Mouse (Mus musculus) thymus, postnatal 4 days (tissue): ENCODE data around the gene Shroom3.
"Not testable (repeated sequence)": the region's sequence is repeated elsewhere in the genome, so short reads cannot be mapped to it uniquely, and the experiment has no call there.

Source experiments
- DNase-seq: peaks from one replicate; pipeline ENCODE4 v3.0.0; 2021

The Shroom3 gene

GRCm38 (mm10) chr5:92900470-92900869 is 217.2 kb downstream of the Shroom3 start:
- no peak for DNase-seq

GRCm38 (mm10) chr5:92901870-92902269 is 218.6 kb downstream of the Shroom3 start:
- DNase-seq, result no peak

GRCm38 (mm10) chr5:92905146-92905545 is 221.9 kb downstream of the Shroom3 start:
- no peak for DNase-seq

GRCm38 (mm10) chr5:92905594-92906008 is 222.4 kb downstream of the Shroom3 start:
- no peak for DNase-seq

GRCm38 (mm10) chr5:92908227-92908626 is 225.0 kb downstream of the Shroom3 start:
- DNase-seq, result no peak

GRCm38 (mm10) chr5:92910838-92911237 is 227.6 kb downstream of the Shroom3 start:
- DNase-seq, result no peak

GRCm38 (mm10) chr5:92915421-92915820 is 232.2 kb downstream of the Shroom3 start:
- DNase-seq, result no peak

GRCm38 (mm10) chr5:92917755-92918154 is 234.5 kb downstream of the Shroom3 start:
- no peak for DNase-seq

GRCm38 (mm10) chr5:92918170-92918569 is 234.9 kb downstream of the Shroom3 start:
- DNase-seq, result no peak

- DNase-seq, result no peak
These were observed 235.6 kb downstream of the Shroom3 start for GRCm38 (mm10) chr5:92918866-92919265.

GRCm38 (mm10) chr5:92919390-92919789 is 236.2 kb downstream of the Shroom3 start:
- DNase-seq, result no peak

GRCm38 (mm10) chr5:92920984-92921383 is 237.7 kb downstream of the Shroom3 start:
- no peak for DNase-seq

GRCm38 (mm10) chr5:92921728-92922127 is 238.5 kb downstream of the Shroom3 start:
- no peak for DNase-seq

GRCm38 (mm10) chr5:92922981-92923380 is 239.7 kb downstream of the Shroom3 start:
- not testable (repeated sequence) for DNase-seq

GRCm38 (mm10) chr5:92924851-92925477 is 241.7 kb downstream of the Shroom3 start:
- peak; percentile 67 for DNase-seq

- no peak for DNase-seq
These were observed 244.4 kb downstream of the Shroom3 start for GRCm38 (mm10) chr5:92927667-92928066.

- DNase-seq, result no peak
These were observed 247.3 kb downstream of the Shroom3 start for GRCm38 (mm10) chr5:92930557-92930956.

- DNase-seq, result no peak
These were observed 248.1 kb downstream of the Shroom3 start for GRCm38 (mm10) chr5:92931298-92931697.

GRCm38 (mm10) chr5:92933010-92933409 is 249.8 kb downstream of the Shroom3 start:
- no peak for DNase-seq

GRCm38 (mm10) chr5:92933599-92934217 is 250.5 kb downstream of the Shroom3 start:
- DNase-seq, result no peak

GRCm38 (mm10) chr5:92934269-92934939 is 251.2 kb downstream of the Shroom3 start:
- no peak for DNase-seq

GRCm38 (mm10) chr5:92935883-92936282 is 252.6 kb downstream of the Shroom3 start:
- no peak for DNase-seq

- no peak for DNase-seq
These were observed 254.5 kb downstream of the Shroom3 start for GRCm38 (mm10) chr5:92937701-92938100.
